Mouse (Mus musculus) stomach, adult 2 months (tissue): Measurements from ENCODE around the gene Ccnjl. TPM values are rescaled to one million over a fixed set of nuclear protein-coding genes. Genes with fewer than 3 reads are reported as not detected.

Experiments used
- polyA plus RNA-seq: library from polyadenylated mRNA; depleted of rRNA; stranded (reverse); fragments of >200 nt; gene quantifications from 2 replicates; pipeline ENCODE4 v1.2.3, GENCODE M21; 2012; rRNA removed

Gene Ccnjl
- 0.71 and 0.87 TPM in 2 replicates for polyA plus RNA-seq

DNA sequence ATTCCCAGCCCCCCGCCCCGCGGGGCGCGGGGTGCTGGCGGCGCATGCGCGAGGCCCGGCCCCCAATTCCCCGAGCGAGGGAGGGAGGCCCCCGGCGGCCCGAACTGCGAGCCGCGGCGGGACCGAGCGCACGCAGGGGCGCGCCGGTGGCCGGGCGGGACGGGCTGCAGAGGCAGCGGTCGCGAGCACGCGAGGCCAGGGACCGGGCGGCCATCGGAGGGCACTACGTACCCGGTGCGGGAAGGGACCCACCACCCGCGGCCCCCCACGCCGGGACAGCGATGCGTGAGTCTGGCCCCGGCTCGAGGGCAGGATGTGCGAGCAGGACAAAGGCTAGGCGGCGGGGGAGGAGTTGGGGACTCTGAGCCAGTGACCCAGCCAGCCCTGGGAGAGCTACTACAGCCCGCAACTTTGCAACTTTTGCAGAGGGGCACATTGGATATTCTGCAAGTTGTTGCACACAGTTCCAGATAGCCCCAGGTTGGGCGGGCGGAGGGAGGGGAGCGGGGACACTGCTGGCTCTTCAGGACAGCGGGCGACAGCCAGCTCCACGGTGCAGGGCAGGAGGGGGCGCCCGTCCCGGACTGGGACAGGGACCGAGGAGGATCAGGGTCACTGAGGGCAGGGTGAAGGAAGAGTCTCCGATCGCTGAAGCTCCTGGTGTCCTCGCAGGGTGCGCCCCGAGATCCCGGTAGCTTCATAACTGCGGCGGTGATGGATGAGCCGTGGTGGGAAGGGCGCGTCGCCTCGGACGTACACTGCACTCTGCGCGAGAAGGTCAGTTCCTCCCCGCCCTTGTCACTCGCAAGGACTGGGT lies at the start of gene Ccnjl:
TSS of gene Ccnjl (plus strand) at position 102 of the 817 bp plus-strand sequence.

DNA sequence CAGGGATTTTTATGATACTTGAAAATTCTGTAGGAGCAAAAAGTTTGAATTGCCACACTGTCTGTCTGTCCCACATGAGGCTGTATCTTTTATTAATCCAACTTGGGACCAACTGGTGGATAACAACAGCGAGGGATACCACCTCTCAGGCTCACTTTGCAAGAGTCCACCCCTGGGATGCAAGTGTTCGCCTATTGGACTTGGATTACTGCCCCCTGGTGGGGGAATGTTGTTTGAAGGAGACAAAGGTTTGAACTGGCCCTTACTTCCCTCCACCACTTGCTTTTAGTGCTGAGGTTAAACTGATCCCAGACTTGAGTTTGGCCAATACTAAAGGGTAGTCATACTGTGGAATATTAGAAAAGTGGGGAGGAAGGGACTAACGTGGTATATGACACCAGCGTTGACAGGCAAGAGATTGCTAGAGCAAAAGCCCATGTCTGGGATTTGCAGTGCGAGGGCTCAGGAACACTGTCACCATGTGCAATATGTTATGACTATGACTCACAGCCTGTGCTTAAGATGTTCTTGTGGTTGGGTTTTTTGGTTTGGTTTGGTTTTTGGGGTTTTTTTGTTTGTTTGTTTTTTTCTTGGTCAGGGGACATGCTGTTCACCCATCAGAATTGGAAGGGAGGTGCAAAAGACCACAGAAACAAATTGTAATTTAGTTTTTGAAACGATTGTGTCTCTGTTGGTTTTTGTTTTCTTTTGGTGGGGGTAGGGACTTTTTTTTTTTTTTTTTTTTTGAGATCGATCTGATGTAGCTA lies 57.9 kb downstream of the Ccnjl start, which contains the start of gene 4933415A04Rik:
TSS of gene 4933415A04Rik (plus strand) at position 717 of the 767 bp plus-strand sequence.

GRCm38 (mm10) chr11:43601440-43601839 lies 72.9 kb downstream of the Ccnjl start, which contains the start of gene Fabp6:
Gene Fabp6, minus strand, starts transcription at chr11:43601540.

Other genes starting within 250 kb of the Ccnjl start
- 2.7 and 5.8 TPM in 2 replicates for gene Pttg1, start 102.5 kb upstream of the Ccnjl start, polyA plus RNA-seq
- 0.56 and 0.78 TPM in 2 replicates for gene Slu7, start 95.0 kb upstream of the Ccnjl start, polyA plus RNA-seq
- gene C1qtnf2, start 54.5 kb upstream of the Ccnjl start, polyA plus RNA-seq = 4.7 and 5.0 TPM in 2 replicates
- 0.03 and 0.23 TPM in 2 replicates for gene 4933415A04Rik, start 58.3 kb downstream of the Ccnjl start, polyA plus RNA-seq
- not detected in 2 replicates for gene Fabp6, start 72.8 kb downstream of the Ccnjl start, polyA plus RNA-seq
- 3.2 and 6.8 TPM in 2 replicates for gene Pwwp2a, start 153.2 kb downstream of the Ccnjl start, polyA plus RNA-seq
- 1.9 and 2.1 TPM in 2 replicates for gene Ttc1, start 219.2 kb downstream of the Ccnjl start, polyA plus RNA-seq